Mouse (Mus musculus) liver, adult 2 months (tissue): ENCODE data around the gene Axl.

Experiments used
- CTCF ChIP-seq: fragments of 200-500 bp; IDR thresholded peaks from 2 replicates; pipeline ENCODE4 v1.5.1; 2011; ENCODE audit warnings: low read depth, low read length, control low read depth
- POLR2A ChIP-seq: fragments of 200-500 bp; IDR thresholded peaks from 2 replicates; pipeline ENCODE4 v1.6.1; 2011; ENCODE audit warnings: low read length, control low read depth; ENCODE audit not compliant: insufficient read depth; ENCODE audit errors: extremely low read depth

- TF ChIP-seq POLR2A, result no peak
- no peak for TF ChIP-seq CTCF
Measured at GRCm38 (mm10) chr7:25738277-25738676, 50.2 kb downstream of the Axl start.
